Mouse (Mus musculus) gastrocnemius, postnatal 4 days (tissue): ENCODE results near the gene Cept1. TPM values are rescaled to one million over a fixed set of nuclear protein-coding genes. Genes with fewer than 3 reads are reported as not detected.

ENCODE experiments used
- total RNA-seq, 2 experiments: library from RNA; stranded (reverse); gene quantifications; 2 replicates each; pipeline ENCODE4 v1.2.3; 2021

Cept1 gene
- total RNA-seq, 2 experiments from 2014 or later, result 19.9 to 27.4 TPM

Other genes with a start within 250 kb of the Cept1 start
- gene Chil6, start 141.6 kb downstream of the Cept1 start, total RNA-seq, result not detected
- gene Dennd2d, start 65.4 kb downstream of the Cept1 start, total RNA-seq, result under 1 TPM; 0.49 to 0.62 TPM
- gene Dram2, start within 50 bp of the Cept1 start, total RNA-seq, result 10 to 100 TPM; 56.2 to 58.8 TPM
- 10 to 100 TPM; 10.7 to 14.1 TPM for gene Lrif1, start 137.2 kb upstream of the Cept1 start, total RNA-seq
- gene Cd53, start 242.3 kb upstream of the Cept1 start, total RNA-seq, result 1 to 10 TPM; 5.3 to 6.0 TPM